Mouse (Mus musculus): Measurements from ENCODE around the gene Fxyd5. TPM values are rescaled to one million over a fixed set of nuclear protein-coding genes. Genes with fewer than 3 reads are reported as not detected.

Gene Fxyd5
- 29.9 and 37.7 TPM in 2 replicates for polyA plus RNA-seq (2012; rRNA removed)

GRCm38 (mm10) chr7:31042431-31042910, at the start of gene Fxyd5:
Fxyd5 (minus strand) TSS chr7:31042481.

GRCm38 (mm10) chr7:31076492-31076891, 34.2 kb upstream of the Fxyd5 start, which contains the start of gene Fxyd3:
Fxyd3 (minus strand) TSS chr7:31076704.

GRCm38 (mm10) chr7:31059108-31059507, 16.8 kb upstream of the Fxyd5 start, which contains the start of gene Lgi4:
Lgi4 (plus strand) TSS chr7:31059342.

GRCm38 (mm10) chr7:31057071-31057470, 14.8 kb upstream of the Fxyd5 start, which contains the start of gene Fxyd1:
Fxyd1 (minus strand) TSS chr7:31057199.

GRCm38 (mm10) chr7:31051321-31052021, 9.2 kb upstream of the Fxyd5 start, which contains the start of gene Fxyd7:
Fxyd7 (minus strand) TSS chr7:31051467.

Other genes with a start within 250 kb of the Fxyd5 start
- 4.2 and 4.8 TPM in 2 replicates for gene Ffar2, start 218.7 kb downstream of the Fxyd5 start, polyA plus RNA-seq (2012; rRNA removed)
- gene Ffar3, start 186.3 kb downstream of the Fxyd5 start, polyA plus RNA-seq (2012; rRNA removed): 0.10 TPM in 1 of 2 replicates, not detected in the other
- gene Ffar1, start 180.9 kb downstream of the Fxyd5 start, polyA plus RNA-seq (2012; rRNA removed): 0.03 and 0.06 TPM in 2 replicates
- 0.25 and 0.26 TPM in 2 replicates for gene Cd22, start 162.1 kb downstream of the Fxyd5 start, polyA plus RNA-seq (2012; rRNA removed)
- 0.23 and 0.74 TPM in 2 replicates for gene Mag, start 127.6 kb downstream of the Fxyd5 start, polyA plus RNA-seq (2012; rRNA removed)
- gene Hamp2, start 117.8 kb downstream of the Fxyd5 start, polyA plus RNA-seq (2012; rRNA removed): 198 and 246 TPM in 2 replicates
- gene Hamp, start 98.4 kb downstream of the Fxyd5 start, polyA plus RNA-seq (2012; rRNA removed): 3.0 and 4.3 TPM in 2 replicates
- 75.4 and 124 TPM in 2 replicates for gene Usf2, start 85.7 kb downstream of the Fxyd5 start, polyA plus RNA-seq (2012; rRNA removed)
- 247 and 370 TPM in 2 replicates for gene Lsr, start 69.0 kb downstream of the Fxyd5 start, polyA plus RNA-seq (2012; rRNA removed)
- 3.3 and 3.5 TPM in 2 replicates for gene Fam187b, start 68.7 kb downstream of the Fxyd5 start, polyA plus RNA-seq (2012; rRNA removed)
- 4.0 and 8.9 TPM in 2 replicates for gene Fxyd7, start 9.0 kb upstream of the Fxyd5 start, polyA plus RNA-seq (2012; rRNA removed)
- gene Fxyd1, start 14.7 kb upstream of the Fxyd5 start, polyA plus RNA-seq (2012; rRNA removed): 189 and 195 TPM in 2 replicates
- 5.3 and 7.5 TPM in 2 replicates for gene Lgi4, start 16.9 kb upstream of the Fxyd5 start, polyA plus RNA-seq (2012; rRNA removed)
- gene Fxyd3, start 34.2 kb upstream of the Fxyd5 start, polyA plus RNA-seq (2012; rRNA removed): 369 and 371 TPM in 2 replicates
- gene Hpn, start 72.8 kb upstream of the Fxyd5 start, polyA plus RNA-seq (2012; rRNA removed): 37.6 and 43.8 TPM in 2 replicates
- 26.3 and 34.3 TPM in 2 replicates for gene Scn1b, start 84.5 kb upstream of the Fxyd5 start, polyA plus RNA-seq (2012; rRNA removed)
- gene Gramd1a, start 113.4 kb upstream of the Fxyd5 start, polyA plus RNA-seq (2012; rRNA removed): 69.8 and 74.7 TPM in 2 replicates
- not detected in 2 replicates for gene Scgb2b2, start 248.0 kb upstream of the Fxyd5 start, polyA plus RNA-seq (2012; rRNA removed)
- gene Scgb1b2, start 249.3 kb upstream of the Fxyd5 start, polyA plus RNA-seq (2012; rRNA removed): not detected in 2 replicates